Mouse (Mus musculus): ENCODE measurements around the gene Mgat5.

Gene Mgat5

GRCm38 (mm10) chr1:127430290-127430689, 225.5 kb downstream of the Mgat5 start:
- DNase-seq (ENCODE audit: inconsistent ontology term), result no peak

DNA sequence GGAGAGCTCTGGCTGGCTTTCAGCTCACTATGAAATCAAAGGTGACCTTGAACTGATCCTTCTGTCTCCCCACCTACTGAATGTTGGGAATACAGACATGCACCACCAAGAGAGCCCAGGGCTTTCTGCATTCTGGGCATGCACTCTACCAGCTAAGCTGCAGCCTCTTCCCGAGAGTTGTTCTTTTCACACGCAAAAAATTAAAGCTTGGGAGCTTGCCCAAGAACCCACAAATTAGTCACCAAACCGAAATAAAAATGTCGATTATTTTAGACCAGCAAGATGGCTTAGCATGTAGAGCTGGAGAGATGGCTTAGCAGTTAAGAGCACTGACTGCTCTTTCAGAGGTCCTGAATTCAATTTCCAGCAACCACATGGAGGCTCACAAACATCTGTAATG, 230.0 kb downstream of the Mgat5 start:
- DNase-seq (ENCODE audit: inconsistent ontology term), result peak; percentile 60

DNA sequence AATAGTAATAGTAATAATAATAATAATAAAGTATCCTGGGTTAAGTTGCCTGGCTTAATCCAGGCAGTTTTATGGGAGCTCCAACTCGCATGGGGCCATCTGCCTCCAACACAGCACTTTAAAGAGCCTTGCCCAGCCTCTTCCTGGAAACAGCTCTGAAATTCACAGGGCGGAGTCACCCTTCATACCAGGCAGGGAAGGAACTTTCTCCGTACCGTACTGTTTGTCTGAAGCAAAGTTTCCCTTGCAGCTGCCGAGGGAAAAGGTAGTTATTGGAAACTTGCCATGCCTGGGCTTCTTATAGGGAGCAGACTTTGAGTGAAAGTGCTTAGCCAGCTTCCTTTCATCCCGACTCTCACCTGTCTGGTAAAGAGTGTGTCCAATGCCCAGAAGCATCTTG, 232.3 kb downstream of the Mgat5 start:
- no peak for DNase-seq (ENCODE audit: inconsistent ontology term)

- no peak for DNase-seq (ENCODE audit: inconsistent ontology term)
Measured at GRCm38 (mm10) chr1:127439452-127439891, 234.7 kb downstream of the Mgat5 start.

DNA sequence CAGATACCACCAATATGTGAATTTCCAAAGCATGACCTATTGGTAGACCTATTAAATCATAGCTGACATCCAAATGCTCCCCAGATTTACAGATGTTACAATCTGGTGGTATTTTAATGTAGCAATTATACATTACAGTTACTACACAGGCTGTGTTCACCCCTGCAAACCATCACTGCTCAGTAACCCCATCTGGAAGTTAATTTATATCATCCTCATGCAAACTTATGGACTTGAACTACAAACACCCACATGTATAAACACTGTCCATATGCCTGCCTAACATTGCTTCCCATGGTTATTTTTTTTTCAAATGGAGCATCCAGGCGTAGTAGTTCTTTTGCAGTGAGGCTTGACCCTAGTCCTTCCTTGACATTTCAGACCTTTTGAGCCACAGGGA, 236.2 kb downstream of the Mgat5 start:
- DNase-seq (ENCODE audit: inconsistent ontology term), result no peak

DNA sequence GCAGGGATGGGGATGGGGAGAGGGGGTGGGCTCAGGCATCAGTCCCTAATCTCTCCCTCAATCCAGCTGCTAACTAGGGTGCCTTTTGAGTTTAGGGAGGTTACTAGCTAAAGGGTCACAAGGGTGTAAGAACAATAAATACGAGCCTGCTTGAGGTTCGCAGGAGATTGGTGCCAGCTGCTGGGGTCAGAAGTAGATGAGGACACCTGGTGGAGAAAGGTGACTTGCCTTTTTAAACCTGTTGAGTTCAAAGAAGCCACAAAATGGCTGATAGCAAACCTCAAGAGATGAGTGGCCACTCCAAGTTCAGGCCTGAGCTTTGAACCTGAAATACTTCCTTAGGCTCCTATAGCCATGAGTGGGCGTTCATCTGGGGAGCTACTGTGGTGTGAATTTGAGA, 236.9 kb downstream of the Mgat5 start:
- DNase-seq (ENCODE audit: inconsistent ontology term), result no peak

- no peak for DNase-seq (ENCODE audit: inconsistent ontology term)
Measured at GRCm38 (mm10) chr1:127442880-127443877, 238.4 kb downstream of the Mgat5 start.

- no peak for DNase-seq (ENCODE audit: inconsistent ontology term)
Measured at GRCm38 (mm10) chr1:127444836-127445485, 240.1 kb downstream of the Mgat5 start.

- no peak for DNase-seq (ENCODE audit: inconsistent ontology term)
Measured at GRCm38 (mm10) chr1:127453397-127453796, 248.6 kb downstream of the Mgat5 start.

DNA sequence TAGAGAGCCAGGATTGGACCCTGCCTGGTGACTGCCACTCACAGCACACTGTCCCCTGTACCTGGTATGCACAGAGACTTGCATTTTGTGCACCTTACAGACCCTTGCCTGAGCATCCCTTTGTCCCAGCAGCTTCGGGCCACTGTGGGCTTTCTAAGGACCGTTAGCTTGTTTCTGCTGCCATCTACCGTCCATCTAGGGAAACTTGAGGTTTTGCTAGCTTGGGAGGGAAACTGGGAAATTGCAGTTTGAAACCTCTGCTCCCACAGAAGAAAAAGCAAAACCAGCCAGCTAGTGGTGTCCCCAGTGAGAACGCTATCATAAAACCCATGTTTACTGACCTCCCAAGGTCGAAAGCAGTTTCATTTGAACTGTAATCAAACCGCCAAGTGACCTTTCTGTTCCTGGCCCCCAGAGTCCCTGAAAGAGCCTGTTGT, 254.2 kb downstream of the Mgat5 start:
- peak; percentile 50 for DNase-seq (ENCODE audit: inconsistent ontology term)

- DNase-seq (ENCODE audit: inconsistent ontology term), result no peak
Measured at GRCm38 (mm10) chr1:127459576-127459975, 254.8 kb downstream of the Mgat5 start.

- DNase-seq (ENCODE audit: inconsistent ontology term), result no peak
Measured at GRCm38 (mm10) chr1:127461017-127461416, 256.2 kb downstream of the Mgat5 start.

- no peak for DNase-seq (ENCODE audit: inconsistent ontology term)
Measured at GRCm38 (mm10) chr1:127464041-127464440, 259.2 kb downstream of the Mgat5 start.

DNA sequence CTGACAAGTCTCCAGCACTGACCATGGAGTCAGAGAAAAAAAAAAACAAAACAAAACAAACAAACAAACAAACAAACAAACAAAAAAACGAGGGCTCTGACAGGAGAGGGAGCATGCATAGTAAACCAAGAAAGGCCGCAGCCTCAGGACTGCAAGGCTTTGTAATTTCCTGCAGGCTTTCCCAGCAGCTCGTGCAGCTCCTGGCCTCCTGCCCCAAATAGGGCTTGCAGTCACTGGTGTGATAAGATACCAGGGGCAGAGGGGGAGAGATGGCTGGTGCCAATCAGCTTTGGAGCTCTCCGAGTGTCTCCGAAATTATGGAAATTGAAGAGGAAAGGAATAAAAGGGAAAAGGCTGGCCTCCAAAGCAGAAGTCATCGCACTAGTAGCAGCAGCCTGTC, 260.5 kb downstream of the Mgat5 start:
- no peak for DNase-seq (ENCODE audit: inconsistent ontology term)

- no peak for DNase-seq (ENCODE audit: inconsistent ontology term)
Measured at GRCm38 (mm10) chr1:127467238-127467637, 262.4 kb downstream of the Mgat5 start.

DNA sequence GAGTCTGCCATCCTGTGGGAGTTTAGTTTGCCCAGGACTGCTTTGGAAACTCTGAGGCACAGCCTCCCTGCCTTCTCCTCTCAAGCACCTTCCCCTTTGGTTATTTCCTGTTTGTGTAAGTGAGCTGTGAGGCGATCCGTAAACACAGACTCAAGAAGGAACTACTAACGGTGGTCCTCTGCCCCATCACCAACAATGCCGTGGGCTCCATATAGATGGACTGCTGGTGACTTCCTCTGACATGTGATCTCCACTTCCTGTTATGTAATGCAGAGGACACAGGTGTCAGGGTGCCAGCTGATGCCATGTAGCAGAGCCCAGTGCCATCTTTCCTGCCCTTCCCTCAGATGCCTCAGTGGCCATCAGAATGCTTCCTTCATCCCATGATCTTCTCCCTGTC, 265.4 kb downstream of the Mgat5 start:
- no peak for DNase-seq (ENCODE audit: inconsistent ontology term)

DNA sequence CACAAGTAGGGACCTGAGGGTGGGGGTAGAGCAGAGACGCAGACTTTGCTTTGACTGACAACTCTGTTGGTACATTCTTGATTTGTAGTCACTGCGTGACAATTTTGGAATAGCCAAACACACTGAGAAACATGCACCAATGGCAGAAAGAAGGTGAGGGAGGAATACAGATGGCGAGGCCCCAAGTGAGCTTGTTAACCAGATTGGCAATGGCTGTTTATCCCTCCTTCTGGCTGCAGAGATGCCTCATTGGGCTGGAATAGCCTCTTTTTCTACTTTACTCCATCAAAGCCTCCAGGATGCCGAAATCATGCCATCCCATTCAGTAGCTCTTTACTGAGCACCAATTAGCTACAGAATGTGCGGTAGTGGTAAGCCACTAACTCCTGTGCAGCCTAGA, 270.9 kb downstream of the Mgat5 start:
- no peak for DNase-seq (ENCODE audit: inconsistent ontology term)

DNA sequence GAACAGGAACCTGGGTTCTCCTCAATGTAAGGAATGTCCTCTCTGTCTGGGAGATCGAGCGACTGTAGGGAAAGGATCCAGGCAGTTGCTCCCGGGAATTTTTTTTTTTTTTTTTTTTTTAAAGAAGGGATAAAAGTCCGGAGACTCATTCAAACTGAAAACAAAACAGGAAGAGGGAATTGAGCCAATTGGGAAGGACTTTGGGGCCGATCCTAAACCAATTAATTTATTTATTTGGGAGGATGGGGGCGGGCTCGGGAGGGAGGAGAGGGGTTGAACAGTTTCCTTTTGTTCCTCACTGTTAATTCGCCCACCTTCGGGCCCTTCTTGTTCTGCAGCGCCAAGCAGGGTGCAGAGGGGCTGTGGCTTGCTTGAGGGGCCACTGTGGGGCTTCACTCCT, 278.1 kb downstream of the Mgat5 start:
- DNase-seq (ENCODE audit: inconsistent ontology term), result no peak

DNA sequence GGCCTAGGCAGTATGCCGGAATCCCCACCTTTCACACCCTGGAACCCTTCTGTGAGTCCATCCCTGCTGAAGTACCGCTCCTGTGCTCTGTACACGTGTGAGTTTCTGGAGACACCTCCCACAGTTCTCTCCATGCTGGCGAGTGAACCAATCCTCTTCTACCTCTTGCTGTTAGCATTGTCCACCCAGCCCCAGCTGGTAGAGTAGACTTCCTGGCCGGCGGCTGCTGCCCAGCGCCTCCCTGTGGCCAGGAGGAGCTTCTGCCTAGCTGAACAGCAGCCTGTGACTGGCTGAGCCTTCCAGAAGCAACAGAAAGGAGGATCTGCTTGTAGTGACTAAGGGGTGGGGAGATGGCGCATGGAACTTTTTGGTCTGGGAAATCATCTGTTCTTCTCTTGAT, 279.4 kb downstream of the Mgat5 start:
- no peak for DNase-seq (ENCODE audit: inconsistent ontology term)

- no peak for DNase-seq (ENCODE audit: inconsistent ontology term)
Measured at GRCm38 (mm10) chr1:127484826-127485225, 280.0 kb downstream of the Mgat5 start.

- DNase-seq (ENCODE audit: inconsistent ontology term), result no peak
Measured at GRCm38 (mm10) chr1:127487161-127487560, 282.3 kb downstream of the Mgat5 start.

DNA sequence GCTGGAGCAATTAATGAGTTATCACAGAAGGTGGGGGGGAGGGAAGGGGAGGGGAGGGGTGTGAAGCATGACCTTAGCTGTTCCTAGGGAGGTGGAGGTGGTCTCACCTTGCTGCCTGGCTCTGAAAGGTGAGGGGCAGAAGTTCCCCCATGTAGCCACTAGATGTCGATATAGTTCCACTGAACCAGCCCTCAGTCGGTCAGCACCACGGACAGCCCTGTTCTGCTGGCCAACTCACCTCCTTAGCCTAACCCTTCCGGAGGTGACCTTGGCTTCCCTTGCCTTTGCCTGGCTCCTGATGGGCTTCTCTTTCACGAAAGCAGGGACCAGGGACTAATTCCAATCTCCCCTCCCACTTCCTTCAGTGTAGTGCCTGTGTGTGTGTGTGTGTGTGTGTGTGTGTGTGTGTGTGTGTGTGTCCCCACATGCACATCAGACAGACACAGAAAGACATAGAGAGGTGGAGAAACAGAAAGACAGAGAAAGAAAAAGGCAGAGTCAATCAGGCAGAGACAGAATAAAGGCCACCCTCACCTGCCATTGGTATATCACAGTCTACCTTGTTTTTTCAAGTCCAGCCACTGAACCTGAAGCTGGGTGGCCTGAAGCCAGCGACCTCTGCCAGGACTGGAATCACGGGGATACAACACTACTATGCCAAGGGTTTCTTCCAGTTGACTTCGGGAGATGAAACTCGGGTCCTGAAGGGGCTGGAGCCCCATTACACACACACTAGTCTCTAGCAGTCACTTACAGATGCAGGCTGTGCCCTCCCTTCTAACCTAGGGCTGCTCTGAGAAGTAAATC, 292.1 kb downstream of the Mgat5 start:
- peak; percentile 31 for DNase-seq (ENCODE audit: inconsistent ontology term)
